Mouse (Mus musculus) B cell, adult 62 days (primary cell): ENCODE data around the gene Phactr1. TPM values are rescaled to one million over a fixed set of nuclear protein-coding genes. Genes with fewer than 3 reads are reported as not detected.

ENCODE experiments used
- total RNA-seq: library from RNA; stranded (reverse); gene quantifications from 4 replicates; pipeline ENCODE4 v1.2.4, GENCODE M21; 2023

Phactr1 gene
- 0.15 to 0.89 TPM in 2 of 4 replicates, not detected in the others for total RNA-seq

DNA sequence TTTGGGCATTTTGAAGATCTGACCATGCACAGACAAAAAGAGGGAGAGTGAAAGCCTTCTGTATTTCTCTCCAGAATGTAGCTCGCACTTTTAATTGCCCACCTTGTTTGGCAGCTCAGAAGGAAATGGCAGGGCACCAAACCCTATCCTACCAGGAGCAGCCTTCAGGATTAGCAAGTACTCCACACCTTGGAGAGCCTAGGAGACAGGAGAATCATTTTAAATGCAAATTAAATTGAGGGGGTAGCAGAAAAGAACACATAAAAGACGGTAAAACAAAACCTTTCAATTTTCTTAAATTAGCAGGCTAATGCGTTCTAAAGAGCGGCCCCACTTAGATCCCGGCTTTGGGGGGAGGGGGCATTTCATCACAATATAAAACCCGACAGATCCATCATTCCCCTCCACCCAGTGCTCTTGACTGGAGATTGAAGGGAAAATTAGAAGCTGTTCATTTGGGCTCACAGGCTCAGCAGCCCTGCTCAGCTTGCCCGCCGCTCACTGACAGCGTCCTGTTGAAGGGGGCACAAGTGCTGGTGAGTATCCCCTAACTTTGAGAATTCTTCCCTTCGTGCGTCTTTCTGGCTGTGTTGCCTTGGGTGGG lies at the start of gene Phactr1:
TSS of gene Phactr1 (plus strand) at position 233 of the 604 bp plus-strand sequence.

DNA sequence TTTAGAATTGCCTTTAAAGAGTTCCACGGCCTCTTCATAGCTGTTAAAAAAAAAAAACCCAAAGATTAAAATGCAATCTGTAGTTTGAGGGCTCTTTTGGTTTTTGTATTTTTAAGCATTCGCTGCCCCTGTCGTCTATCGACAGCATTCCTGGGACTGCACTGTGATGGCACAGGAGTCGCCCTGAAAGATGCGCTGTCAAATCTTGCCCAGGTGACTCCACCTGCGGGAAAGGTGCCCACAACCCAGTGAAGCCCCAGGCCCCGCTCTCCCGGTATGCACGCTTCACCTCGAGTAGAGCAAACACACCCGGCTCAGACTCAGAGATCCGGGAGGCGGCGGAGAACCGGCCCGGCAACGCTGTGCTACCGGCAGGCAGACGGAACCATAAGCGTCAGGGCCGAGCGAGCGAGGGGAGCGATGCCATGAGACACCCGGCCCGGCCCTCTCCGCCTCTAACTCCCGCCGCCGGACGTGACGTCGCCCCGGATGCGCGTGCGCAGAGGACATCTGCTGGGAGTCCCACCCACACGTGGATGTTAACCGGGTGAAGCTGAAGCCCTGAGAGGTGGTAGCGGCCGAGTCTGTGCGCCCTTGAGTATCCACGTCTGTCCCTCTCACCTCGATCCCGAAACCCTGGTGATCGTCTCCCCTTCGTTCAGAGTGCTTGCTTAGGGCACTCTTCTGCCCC lies 490.7 kb downstream of the Phactr1 start, which contains the start of gene Tbc1d7:
TSS of gene Tbc1d7 (minus strand) at position 482 of the 691 bp plus-strand sequence.

